Mouse (Mus musculus): ENCODE measurements around the gene Kif5c.

DNA sequence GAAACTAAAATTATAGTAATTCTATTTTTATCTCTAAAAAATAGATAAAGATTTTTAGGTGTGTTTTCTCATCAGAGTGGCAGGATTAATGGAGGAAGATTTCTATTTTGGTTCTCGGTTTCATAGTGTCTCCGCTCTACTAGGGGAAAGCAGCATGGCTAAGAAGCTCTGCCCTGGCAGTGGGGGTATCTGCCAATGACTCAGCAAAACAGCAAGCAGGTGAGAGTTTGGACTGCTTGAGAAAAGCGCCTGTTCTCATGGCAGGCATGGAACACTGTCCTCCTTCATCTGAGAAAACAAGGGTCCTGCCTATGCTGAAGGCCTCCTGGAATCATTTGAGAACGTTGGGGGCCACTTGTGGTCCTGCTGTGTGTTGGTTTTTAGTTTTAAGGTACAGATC, 156.1 kb downstream of the Kif5c start:
- TF ChIP-seq CTCF (IDR thresholded peaks at IDR 0.05; ENCODE audit: insufficient read depth, low read length) (no peak), POLR2A (IDR thresholded peaks at IDR 0.05; ENCODE audit: borderline replicate concordance, extremely low read depth, low read depth, low read length) (no peak)
